In genomic region chr10:117709930-117710603, GRCm38 (mm10) we compare ENCODE assay signal across 8 mouse cellular contexts. TPM values are rescaled to one million over a fixed set of nuclear protein-coding genes. Genes with fewer than 3 reads are reported as not detected.
DNase-seq lines count a peak whose midpoint lies in the region; ATAC-seq lines count a peak whose summit lies in the region.

No protein-coding gene starts in this region.

- 0 out of 2 replicates have a peak, but pooled peaks cover 1% of the 10 kb centered on the region for H3K36me3 ChIP-seq in hindbrain, embryonic 16.5 days (ENCODE audit: control insufficient read depth, insufficient read depth, low read length)
- H3K36me3 ChIP-seq in megakaryocyte, embryonic 14.5 days (replicated peaks; ENCODE audit: low read length), result peaks cover 41% of the 10 kb centered on the region

- no peaks in the 10 kb centered on the region for H3K9me3 ChIP-seq in hindbrain, embryonic 16.5 days (ENCODE audit: control insufficient read depth, low read length)
- no peaks in the 10 kb centered on the region for H3K9me3 ChIP-seq in megakaryocyte, embryonic 14.5 days

- peak; percentile 72 for ATAC-seq in hindbrain, embryonic 16.5 days

- peak; percentile 85 for DNase-seq in R1 (ENCODE audit: low read depth, low spot score)
- peak; percentile 69 to 72 for DNase-seq in cerebellum, postnatal 36 days
- DNase-seq in gastrocnemius, adult 18-20 months (ENCODE audit: low spot score), result peak; percentile 74
- peak; percentile 61 to 66 for DNase-seq in left cerebral cortex, adult 8-10 months (ENCODE audit: low spot score in 2 of 2)
- peak; percentile 55 to 69 for DNase-seq in right cerebral cortex, adult 2 months (ENCODE audit: low spot score in 2 of 2)
- DNase-seq in urinary bladder, postnatal 14 days (ENCODE audit: low spot score), result peak; percentile 92

- peak overlapping the region; percentile 96 for H3K4me3 ChIP-seq in hindbrain, embryonic 16.5 days (ENCODE audit: low read length)
- H3K4me3 ChIP-seq in megakaryocyte, embryonic 14.5 days (replicated peaks), result peak overlapping the region; percentile 94

- H3K27me3 ChIP-seq in hindbrain, embryonic 16.5 days (replicated peaks; ENCODE audit: control insufficient read depth, insufficient read depth, low read length), result no peaks in the 10 kb centered on the region
- no peaks in the 10 kb centered on the region for H3K27me3 ChIP-seq in megakaryocyte, embryonic 14.5 days (replicated peaks)

- peak overlapping the region; percentile 100 for H3K9ac ChIP-seq in hindbrain, embryonic 16.5 days (ENCODE audit: low read depth, low read length)

- H3K4me1 ChIP-seq in hindbrain, embryonic 16.5 days (ENCODE audit: control insufficient read depth, insufficient read depth, low read depth, low read length), result peaks cover 22% of the 10 kb centered on the region
- peaks cover 65% of the 10 kb centered on the region for H3K4me1 ChIP-seq in megakaryocyte, embryonic 14.5 days

- 0% methylated on average over 44 of the region's 71 CpGs for WGBS in hindbrain, embryonic 16.5 days

- peak overlapping the region; percentile 76 for H3K4me2 ChIP-seq in hindbrain, embryonic 16.5 days (ENCODE audit: low read length)

- peak overlapping the region; percentile 100 for H3K27ac ChIP-seq in hindbrain, embryonic 16.5 days (ENCODE audit: low read depth, low read length)

RNA-seq across cellular contexts. Expression of gene Mdm2, which starts 0.5 kb away (rescaled TPM):
- total RNA-seq in gastrocnemius, adult 18-20 months (2021), result 10 to 100 TPM; 45.7 to 50.2 TPM
- polyA plus RNA-seq in hindbrain, embryonic 16.5 days (2015; fragmentation: Nextera tagmentation; extraction: Ambion mirVana), result 40.0 and 50.1 TPM in 2 replicates
- 10 to 100 TPM; 44.9 to 54.3 (median 51.9) TPM for total RNA-seq in left cerebral cortex, adult 8-10 months (2022)
- polyA plus RNA-seq in megakaryocyte, embryonic 14.5 days (2012; ENCODE audit: insufficient read depth, low replicate concordance), result 39.9 and 41.8 TPM in 2 replicates

RNA-seq across cellular contexts. Expression of gene Slc35e3, which starts 36.1 kb away (rescaled TPM):
- total RNA-seq in gastrocnemius, adult 18-20 months (2021), result 1 to 10 TPM; 3.7 to 5.0 TPM
- polyA plus RNA-seq in hindbrain, embryonic 16.5 days (2015; fragmentation: Nextera tagmentation; extraction: Ambion mirVana), result 27.7 and 31.5 TPM in 2 replicates
- total RNA-seq in left cerebral cortex, adult 8-10 months (2022), result 10 to 100 TPM; 29.2 to 31.7 (median 30.3) TPM
- 0.47 TPM in 1 of 2 replicates, not detected in the other for polyA plus RNA-seq in megakaryocyte, embryonic 14.5 days (2012; ENCODE audit: insufficient read depth, low replicate concordance)

Comparison
In these comparisons a context has a peak if more than half of its experiments do, and no peak if none do; other contexts are left out.
1. Peak in every context shown above with its lines: DNase-seq, ATAC-seq, H3K4me3 ChIP-seq and H3K27ac ChIP-seq.
2. RNA of gene Slc35e3, which starts 36.1 kb away (total RNA-seq): 29.2 to 31.7 TPM in left cerebral cortex, adult 8-10 months; 3.7 to 5.0 TPM in gastrocnemius, adult 18-20 months; every median in the first group is over 4 times any median in the second.